Mouse (Mus musculus): ENCODE data around the gene Inava.

Inava gene

DNA sequence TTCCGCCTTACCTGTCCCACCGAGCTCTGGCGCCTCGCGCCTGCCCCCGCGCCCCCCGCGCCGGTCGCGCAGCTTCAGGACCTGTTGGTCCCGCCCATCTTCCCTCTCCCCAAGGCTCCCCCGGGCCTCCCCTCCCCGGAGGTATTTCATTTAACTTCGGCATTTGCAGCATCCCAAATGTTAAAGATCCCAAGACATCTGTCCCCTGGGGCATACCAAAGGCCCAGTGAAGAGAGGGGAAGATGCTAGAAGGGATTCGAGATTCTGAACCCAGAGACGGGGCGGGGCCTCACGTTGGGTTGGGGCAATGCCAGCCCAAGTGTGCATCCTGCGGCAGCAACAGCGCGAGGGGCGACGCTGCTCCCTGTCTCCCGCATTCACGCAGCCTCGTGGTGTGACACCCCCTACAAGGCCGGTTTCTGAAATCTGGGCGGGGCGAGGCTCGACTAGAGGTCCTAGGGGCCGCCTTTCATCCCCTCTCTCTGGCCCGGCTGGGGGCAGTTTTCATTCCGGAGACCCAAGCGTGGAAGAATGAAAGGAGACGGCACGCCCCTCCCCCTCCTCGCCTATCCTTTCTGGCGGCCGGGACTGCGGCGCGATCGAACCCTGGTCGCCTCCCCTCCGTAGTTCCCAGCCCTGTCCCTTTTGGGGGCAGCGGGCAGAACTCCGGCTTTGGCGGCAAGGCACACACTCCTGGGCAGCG, at the start of gene Inava:
Gene Inava, minus strand, starts transcription at position 373 of the 703 bp plus-strand sequence.
- peak; percentile 95 for DNase-seq (ENCODE audit: low read depth, low spot score)

- DNase-seq (ENCODE audit: low read depth, low spot score), result no peak
Observed at GRCm38 (mm10) chr1:136277366-136277765, 43.3 kb upstream of the Inava start.

- no peak for DNase-seq (ENCODE audit: low read depth, low spot score)
Observed at GRCm38 (mm10) chr1:136268224-136268623, 34.2 kb upstream of the Inava start.

DNA sequence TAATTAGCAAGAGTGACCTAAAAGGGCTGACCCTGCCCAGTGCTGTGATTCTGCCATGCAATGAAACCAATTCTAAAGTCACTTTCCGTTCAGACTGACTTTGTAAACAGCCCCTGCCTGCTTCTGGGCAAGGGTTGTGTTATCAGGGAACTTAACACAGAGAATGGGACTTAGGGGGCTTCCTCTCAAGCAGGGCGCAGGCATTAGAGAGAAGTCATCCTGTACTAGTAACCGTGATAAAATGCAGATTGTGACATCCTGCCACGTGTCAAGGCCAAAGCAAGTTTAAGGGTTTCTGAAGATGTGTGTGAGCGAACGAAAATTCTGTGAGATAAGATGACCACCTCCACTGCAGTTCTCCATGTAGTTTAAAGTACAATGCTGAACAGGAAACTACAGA, 32.1 kb upstream of the Inava start:
- no peak for DNase-seq (ENCODE audit: low read depth, low spot score)

GRCm38 (mm10) chr1:136263355-136263754, 29.3 kb upstream of the Inava start:
- DNase-seq (ENCODE audit: low read depth, low spot score), result no peak

DNA sequence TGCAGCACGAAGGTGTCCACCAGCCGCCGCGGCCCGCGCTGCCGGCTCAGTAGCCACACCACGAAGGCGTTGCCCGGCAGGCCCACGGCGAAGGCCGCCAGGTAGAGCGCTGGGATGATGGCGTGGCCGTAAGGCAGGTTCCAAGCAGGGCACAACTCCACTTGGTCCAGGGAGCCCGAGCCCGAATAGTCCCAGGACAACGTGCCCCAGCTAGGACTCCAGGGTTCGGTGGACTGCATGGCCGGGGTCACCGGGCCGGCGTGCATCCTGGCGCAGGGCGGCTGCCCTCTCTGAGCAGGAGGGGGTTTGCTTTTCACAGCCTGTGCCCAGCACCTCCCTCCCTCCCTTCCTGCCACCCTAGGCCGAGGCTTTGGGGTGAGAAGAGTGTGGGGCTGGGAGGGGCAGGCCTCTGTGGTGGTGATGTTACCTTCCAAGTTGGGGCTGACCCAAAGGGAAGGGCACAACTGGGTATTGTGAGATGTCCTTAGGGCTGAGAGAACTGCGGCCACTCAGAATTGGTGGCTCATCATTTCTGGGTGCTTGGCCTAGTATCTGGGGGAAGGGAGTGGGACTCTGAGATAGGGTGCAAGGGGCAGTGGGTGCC, 26.7 kb upstream of the Inava start, which contains the start of gene Gpr25:
Gene Gpr25, minus strand, starts transcription at position 239 of the 604 bp plus-strand sequence.
- no peak for DNase-seq (ENCODE audit: low read depth, low spot score)

GRCm38 (mm10) chr1:136259893-136260634, 26.0 kb upstream of the Inava start:
- peak; percentile 60 for DNase-seq (ENCODE audit: low read depth, low spot score)

GRCm38 (mm10) chr1:136259543-136259892, 25.5 kb upstream of the Inava start:
- DNase-seq (ENCODE audit: low read depth, low spot score), result peak; percentile 20

DNA sequence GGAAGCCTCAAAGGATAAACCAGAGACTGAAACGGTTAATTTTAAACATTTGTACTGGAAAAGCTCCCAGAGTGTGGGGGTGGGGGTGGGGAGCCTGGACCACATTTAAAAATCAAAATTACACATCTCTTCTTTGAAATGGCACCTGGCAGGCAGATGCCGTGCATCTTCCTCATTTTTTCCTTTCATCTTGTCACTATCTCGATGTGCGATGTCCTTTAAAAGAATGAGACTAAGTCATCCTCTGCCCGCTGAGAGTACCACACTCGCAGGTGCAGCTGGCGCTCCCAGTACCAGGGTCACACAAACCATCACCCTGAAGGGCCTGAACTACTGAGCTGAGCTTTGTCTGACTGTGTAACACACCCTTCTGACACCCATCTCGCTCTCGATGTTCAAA, 24.4 kb upstream of the Inava start:
- DNase-seq (ENCODE audit: low read depth, low spot score), result no peak

DNA sequence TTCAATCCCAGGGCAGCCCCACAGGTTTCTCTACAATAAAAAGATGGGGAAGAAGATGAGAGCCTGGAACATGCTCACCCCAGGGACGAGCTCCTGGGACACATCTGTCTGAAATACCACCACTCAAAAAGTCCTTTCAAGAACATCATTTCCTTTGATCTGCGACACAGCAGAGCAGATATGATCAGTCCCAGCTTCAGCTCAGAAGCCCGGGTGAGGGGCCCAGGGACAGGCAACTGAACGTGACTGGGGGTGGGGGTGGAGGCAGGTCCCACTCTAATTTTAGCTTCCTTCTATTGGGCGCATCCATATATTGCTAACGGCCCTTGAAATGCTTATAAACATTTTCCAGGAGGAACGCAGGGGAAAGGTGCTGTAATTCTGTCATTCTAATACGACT, 21.6 kb upstream of the Inava start:
- DNase-seq (ENCODE audit: low read depth, low spot score), result no peak

- no peak for DNase-seq (ENCODE audit: low read depth, low spot score)
Observed at GRCm38 (mm10) chr1:136255174-136255573, 21.1 kb upstream of the Inava start.

DNA sequence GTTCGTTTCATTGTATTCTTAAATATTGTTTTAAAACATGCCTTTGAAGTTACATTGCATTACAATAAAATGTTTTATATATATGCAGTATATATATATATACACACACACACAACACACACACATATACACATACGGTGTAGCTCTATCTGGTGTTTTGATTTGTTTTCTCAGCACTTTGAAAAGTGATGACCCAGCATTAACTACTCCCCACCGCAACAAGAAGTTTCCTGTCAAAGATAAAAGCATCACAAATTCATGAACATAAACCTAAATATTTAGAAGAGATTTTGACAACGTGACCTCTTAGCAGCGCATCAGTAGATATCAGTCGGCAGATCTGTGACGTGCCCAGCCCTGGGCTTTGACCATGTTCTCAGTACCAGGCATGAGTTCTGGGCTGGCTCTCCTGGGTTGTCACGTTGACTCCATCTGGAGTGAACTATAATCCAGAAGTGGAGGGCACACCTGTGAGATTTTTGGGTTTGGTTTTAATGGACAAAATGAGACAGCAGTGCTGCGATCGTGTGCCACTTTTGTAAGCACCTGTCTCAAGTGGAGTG, 20.5 kb upstream of the Inava start:
- DNase-seq (ENCODE audit: low read depth, low spot score), result no peak

GRCm38 (mm10) chr1:136253472-136253871, 19.4 kb upstream of the Inava start:
- DNase-seq (ENCODE audit: low read depth, low spot score), result no peak

GRCm38 (mm10) chr1:136249662-136250061, 15.6 kb upstream of the Inava start:
- no peak for DNase-seq (ENCODE audit: low read depth, low spot score)

GRCm38 (mm10) chr1:136247393-136247792, 13.3 kb upstream of the Inava start:
- DNase-seq (ENCODE audit: low read depth, low spot score), result no peak

DNA sequence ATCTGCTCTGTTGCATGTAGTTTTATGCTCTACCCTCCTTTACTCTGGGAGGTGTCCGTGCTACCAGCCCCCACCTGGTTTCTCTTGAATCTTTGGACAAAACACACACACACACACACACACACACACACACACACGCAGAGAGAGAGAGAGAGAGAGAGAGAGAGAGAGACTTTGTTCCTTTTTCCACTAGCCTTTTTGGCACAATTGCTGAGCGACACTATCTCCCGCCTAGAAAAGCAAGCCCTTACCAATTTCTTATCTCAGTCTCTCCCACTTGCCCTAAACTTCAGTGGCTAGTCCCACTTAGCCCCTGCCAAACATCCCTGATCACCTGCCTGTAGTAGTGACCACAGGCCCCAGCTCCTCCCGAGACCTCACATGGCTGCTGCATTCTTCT, 10.4 kb upstream of the Inava start:
- DNase-seq (ENCODE audit: low read depth, low spot score), result no peak

DNA sequence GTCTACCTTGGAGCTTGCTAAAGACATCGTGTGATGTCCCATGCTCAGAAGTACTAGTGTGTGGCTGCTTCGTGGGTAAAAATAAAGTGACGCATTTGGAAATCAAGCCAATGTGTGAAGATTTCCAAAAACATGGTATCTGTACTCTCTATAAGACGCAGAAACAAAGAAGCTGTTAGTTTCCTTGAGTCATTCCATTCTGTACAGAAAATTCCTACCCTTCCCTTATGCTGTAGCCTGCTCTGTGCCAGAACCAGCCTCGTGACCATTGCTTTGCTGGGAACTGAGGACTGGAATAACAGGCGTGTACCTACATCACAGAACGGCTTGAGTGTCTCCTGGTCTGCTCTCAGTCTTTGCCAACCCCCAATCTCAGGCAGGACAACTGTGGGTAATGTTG, 7.7 kb upstream of the Inava start:
- no peak for DNase-seq (ENCODE audit: low read depth, low spot score)

GRCm38 (mm10) chr1:136238495-136238894, 4.4 kb upstream of the Inava start:
- DNase-seq (ENCODE audit: low read depth, low spot score), result no peak

- no peak for DNase-seq (ENCODE audit: low read depth, low spot score)
Observed at GRCm38 (mm10) chr1:136234595-136235092, 580 bp upstream of the Inava start.

DNA sequence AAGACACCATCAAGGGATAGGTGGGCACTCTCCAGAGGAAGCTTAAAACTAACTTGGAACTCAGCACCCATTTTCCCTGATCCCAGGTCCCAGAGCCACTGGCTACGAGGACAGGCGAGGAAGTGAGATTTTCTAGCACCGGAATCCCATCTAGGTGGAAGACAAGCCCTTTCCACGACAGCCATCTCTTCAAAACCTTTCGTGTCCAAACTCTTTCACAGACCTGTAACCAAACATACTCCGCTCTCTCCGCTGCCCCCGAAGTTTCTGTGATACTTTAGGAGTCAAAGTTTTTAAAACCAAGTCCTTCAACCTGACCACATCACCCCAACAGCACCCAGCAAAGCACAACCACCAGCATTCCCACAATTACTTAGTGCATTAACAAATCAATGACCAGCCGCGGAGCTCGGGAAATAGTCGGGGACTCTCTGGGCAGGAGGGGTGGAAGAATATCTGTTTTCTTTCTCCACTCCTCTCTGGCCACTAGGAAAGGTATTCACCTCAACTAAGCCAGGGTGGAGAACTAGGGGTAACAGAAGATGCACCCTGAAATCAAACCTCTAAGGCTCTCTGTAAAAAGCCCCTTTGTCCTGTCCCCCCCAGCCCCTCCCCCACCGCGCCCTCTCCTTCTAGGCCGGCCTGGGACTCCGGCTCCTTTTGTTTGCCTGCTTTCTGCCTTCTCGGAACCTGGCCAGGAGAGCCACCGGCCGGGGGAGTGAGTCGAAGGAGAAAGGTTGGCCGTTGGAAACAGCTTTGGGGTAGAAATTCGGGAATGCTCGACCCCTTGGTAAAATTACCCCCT, 876 bp downstream of the Inava start:
- DNase-seq (ENCODE audit: low read depth, low spot score), result peak; percentile 43

- DNase-seq (ENCODE audit: low read depth, low spot score), result peak; percentile 42
Observed at GRCm38 (mm10) chr1:136232285-136232926, 1.7 kb downstream of the Inava start.

All from ES-CJ7 (cell line).